Mouse (Mus musculus) liver, embryonic 13.5 days (tissue): ENCODE data around the gene Gm43951. TPM values are rescaled to one million over a fixed set of nuclear protein-coding genes. Genes with fewer than 3 reads are reported as not detected.

Source experiments
- ATAC-seq: fragments of 200-750 bp; cut with Nextera tagmentation; 2 replicates; pipeline ENCODE4 v1.8.0; 2017; ENCODE audit warnings: low read depth, mild to moderate bottlenecking, moderate number of reproducible peaks, moderate library complexity
- DNase-seq: peaks from one replicate; pipeline ENCODE4 v3.0.0; 2022
- H3K27ac ChIP-seq: fragments of 300-500 bp; sonication (generic); 2 replicates; pipeline ENCODE4 v1.5.1; 2015; ENCODE audit warnings: moderate library complexity, mild to moderate bottlenecking, inconsistent platforms
- H3K27me3 ChIP-seq: fragments of 300-500 bp; sonication (generic); 2 replicates; pipeline ENCODE4 v1.6.1; 2015; ENCODE audit warnings: mild to moderate bottlenecking, inconsistent platforms
- H3K36me3 ChIP-seq: fragments of 300-500 bp; sonication (generic); 2 replicates; pipeline ENCODE4 v1.6.1; 2015; ENCODE audit warnings: mild to moderate bottlenecking, inconsistent platforms
- H3K4me1 ChIP-seq: fragments of 300-500 bp; sonication (generic); replicated peaks from 2 replicates; pipeline ENCODE4 v1.6.1; 2015; ENCODE audit warnings: inconsistent platforms
- H3K4me2 ChIP-seq: fragments of 300-500 bp; sonication (generic); 2 replicates; pipeline ENCODE4 v1.6.1; 2015; ENCODE audit warnings: inconsistent platforms, mild to moderate bottlenecking, moderate library complexity
- H3K4me3 ChIP-seq: fragments of 300-500 bp; sonication (generic); replicated peaks from 2 replicates; pipeline ENCODE4 v1.5.1; 2015; ENCODE audit warnings: mild to moderate bottlenecking, inconsistent platforms
- H3K9ac ChIP-seq: fragments of 300-500 bp; sonication (generic); 2 replicates; pipeline ENCODE4 v1.6.1; 2015; ENCODE audit warnings: mild to moderate bottlenecking, inconsistent platforms
- H3K9me3 ChIP-seq: fragments of 300-500 bp; sonication (generic); replicated peaks from 2 replicates; pipeline ENCODE4 v1.6.1; 2016; ENCODE audit warnings: inconsistent platforms
- WGBS: fragments of 180-500 bp; shearing (Covaris S2); methylation state at CpG from one replicate; pipeline ENCODE4 v1.1.7; 2015; ENCODE audit not compliant: insufficient replicate concordance; 5-methylcytosine and 5-hydroxymethylcytosine counted together
- polyA plus RNA-seq: library from polyadenylated mRNA; unstranded; fragments of >200 nt; fragmentation: Nextera tagmentation; extraction: Ambion mirVana; gene quantifications from 2 replicates; pipeline ENCODE4 v1.2.1, GENCODE M21; 2015

Gene Gm43951
- polyA plus RNA-seq, 1 experiment from 2014 or later, result not detected

DNA sequence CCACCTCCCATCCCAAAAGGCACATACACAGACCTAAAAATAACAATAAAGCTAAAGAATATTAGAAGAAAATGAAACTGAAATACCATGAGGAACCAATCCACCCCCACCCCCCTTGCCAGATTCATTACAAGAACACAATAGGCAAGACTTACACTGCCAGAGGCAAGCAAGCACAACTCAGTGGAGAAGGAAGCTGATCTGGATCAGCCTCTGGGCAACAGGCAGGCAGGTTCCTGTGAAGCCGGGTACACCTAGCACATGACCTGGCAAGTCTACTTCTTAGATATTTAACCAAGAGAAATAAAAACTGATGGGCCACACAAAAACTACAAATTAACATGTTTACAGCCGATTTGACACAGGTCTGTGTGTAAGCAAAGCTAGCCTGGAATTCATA lies 43.4 kb downstream of the Gm43951 start:
- Histone ChIP-seq H3K27me3 (no peaks in the 10 kb centered on the region), H3K9me3 (no peaks in the 10 kb centered on the region), H3K4me2 (no peak overlapping the region), H3K27ac (no peak overlapping the region), H3K36me3 (peaks cover 32% of the 10 kb centered on the region), H3K9ac (no peak overlapping the region), H3K4me1 (no peaks in the 10 kb centered on the region), H3K4me3 (no peak overlapping the region)
- no peak for DNase-seq
- no peak for ATAC-seq
- 68% methylated on average over 2 of the region's 2 CpGs for WGBS

DNA sequence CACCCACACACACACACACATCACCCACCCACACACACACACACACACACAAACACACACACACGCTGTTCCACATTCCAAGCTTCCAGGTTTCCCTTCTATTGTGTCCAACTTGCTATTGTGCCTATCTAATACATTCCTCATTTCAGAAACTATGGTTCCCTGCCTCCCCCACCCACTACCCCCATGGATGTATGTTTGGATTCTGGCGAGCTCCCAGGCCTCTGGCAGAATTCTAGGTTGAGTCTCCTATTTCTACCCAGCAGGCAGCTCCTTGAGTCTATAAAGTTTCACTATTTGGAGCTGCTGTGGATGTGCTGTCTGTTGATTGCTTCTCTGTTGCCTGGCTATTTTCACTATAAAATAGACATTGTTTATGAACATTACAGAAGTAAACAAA lies 50.0 kb downstream of the Gm43951 start:
- no peak for ATAC-seq
- H3K4me1 ChIP-seq, result no peaks in the 10 kb centered on the region
- H3K9me3 ChIP-seq, result no peaks in the 10 kb centered on the region
- no peak overlapping the region for H3K4me2 ChIP-seq
- no peak overlapping the region for H3K9ac ChIP-seq
- H3K27me3 ChIP-seq, result no peaks in the 10 kb centered on the region
- DNase-seq, result no peak
- peaks cover 30% of the 10 kb centered on the region for H3K36me3 ChIP-seq
- no peak overlapping the region for H3K4me3 ChIP-seq
- WGBS, result 58% methylated on average over 2 of the region's 2 CpGs
- no peak overlapping the region for H3K27ac ChIP-seq

DNA sequence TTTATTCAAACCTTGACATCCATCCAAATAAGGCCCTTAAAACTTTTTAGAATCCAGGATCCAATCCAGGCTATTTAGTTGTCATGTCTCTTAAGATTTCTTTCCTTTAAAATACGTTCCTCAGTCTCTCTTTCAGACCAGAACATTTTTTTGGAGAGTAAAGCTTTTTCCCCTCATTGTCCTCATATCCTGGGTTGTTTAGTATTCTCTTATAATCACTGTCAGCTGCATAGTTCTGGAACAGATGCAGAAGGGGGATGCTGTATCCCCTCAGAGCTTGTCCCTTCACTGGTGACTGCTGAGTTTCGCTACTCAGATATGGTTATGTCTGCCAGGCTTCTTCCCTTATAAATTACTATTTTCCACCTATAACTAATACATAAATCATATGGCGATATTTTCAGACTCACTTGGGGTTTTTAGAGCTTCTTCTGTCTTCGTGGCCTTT lies 50.6 kb downstream of the Gm43951 start:
- ATAC-seq (no peak), DNase-seq (no peak)
- 73% methylated on average over 4 of the region's 4 CpGs for WGBS
- H3K27me3 ChIP-seq, result no peaks in the 10 kb centered on the region
- no peaks in the 10 kb centered on the region for H3K4me1 ChIP-seq
- no peaks in the 10 kb centered on the region for H3K9me3 ChIP-seq
- H3K4me2 ChIP-seq, result no peak overlapping the region
- H3K4me3 ChIP-seq, result no peak overlapping the region
- H3K9ac ChIP-seq, result no peak overlapping the region
- peaks cover 30% of the 10 kb centered on the region for H3K36me3 ChIP-seq
- no peak overlapping the region for H3K27ac ChIP-seq

DNA sequence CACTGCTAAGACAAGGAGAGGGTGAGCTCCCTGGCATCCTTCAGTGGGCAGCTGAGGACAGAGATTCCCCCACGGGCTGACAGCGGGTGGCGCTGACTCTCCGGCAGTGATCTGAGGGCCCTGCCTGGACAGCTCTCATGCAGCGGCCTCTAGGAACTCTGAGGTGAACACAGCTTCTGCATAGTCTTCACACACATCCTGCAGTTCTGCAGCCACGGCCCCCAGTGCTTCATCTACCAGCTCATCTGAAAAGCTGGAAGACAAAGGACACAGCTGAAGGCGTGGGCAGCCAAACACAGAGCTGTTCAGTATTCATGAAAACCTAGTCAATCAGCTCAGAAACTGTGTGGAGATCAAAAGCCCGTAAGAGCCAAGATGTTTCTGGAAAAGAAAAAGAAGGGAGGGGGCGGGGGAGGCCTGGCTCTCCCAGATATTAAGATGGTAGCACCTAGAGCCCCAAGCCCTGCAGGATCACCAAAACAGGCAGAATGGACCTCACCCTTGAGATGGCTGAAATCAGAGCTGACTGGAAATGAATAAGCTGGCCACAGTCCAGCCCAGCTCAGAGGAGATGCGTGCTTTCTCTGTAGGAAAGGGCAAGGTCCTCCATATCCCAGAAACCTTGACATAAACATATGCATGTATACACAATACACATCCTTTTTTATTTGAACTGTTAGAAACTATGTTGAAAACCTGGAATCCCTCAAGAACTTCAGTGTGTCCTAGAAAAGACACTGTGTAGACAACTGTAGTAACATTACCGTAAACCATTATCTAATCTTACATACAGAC lies 51.3 kb downstream of the Gm43951 start:
- Histone ChIP-seq H3K36me3 (peaks cover 30% of the 10 kb centered on the region), H3K27me3 (no peaks in the 10 kb centered on the region), H3K9me3 (no peaks in the 10 kb centered on the region), H3K9ac (no peak overlapping the region), H3K4me1 (no peaks in the 10 kb centered on the region), H3K4me2 (no peak overlapping the region), H3K27ac (no peak overlapping the region), H3K4me3 (no peak overlapping the region)
- DNase-seq (no peak), ATAC-seq (no peak)
- WGBS, result 82% methylated on average over 11 of the region's 11 CpGs

Other genes with a start within 250 kb of the Gm43951 start
- 0.21 and 0.28 TPM in 2 replicates for gene Aipl1, start 169.3 kb downstream of the Gm43951 start, polyA plus RNA-seq
- 27.7 and 30.3 TPM in 2 replicates for gene Pimreg, start 164.8 kb downstream of the Gm43951 start, polyA plus RNA-seq
- 0.06 and 0.14 TPM in 2 replicates for gene Pitpnm3, start 71.1 kb downstream of the Gm43951 start, polyA plus RNA-seq
- gene 4933427D14Rik, start 619 bp upstream of the Gm43951 start, polyA plus RNA-seq, result 4.4 and 4.9 TPM in 2 replicates
- 94.7 and 97.9 TPM in 2 replicates for gene Txndc17, start 707 bp upstream of the Gm43951 start, polyA plus RNA-seq
- gene Med31, start 8.8 kb upstream of the Gm43951 start, polyA plus RNA-seq, result 15.1 and 16.8 TPM in 2 replicates
- gene Slc13a5, start 60.4 kb upstream of the Gm43951 start, polyA plus RNA-seq, result not detected in 2 replicates
- 2.7 and 4.0 TPM in 2 replicates for gene Xaf1, start 94.8 kb upstream of the Gm43951 start, polyA plus RNA-seq
- not detected in 2 replicates for gene Fbxo39, start 107.6 kb upstream of the Gm43951 start, polyA plus RNA-seq
- not detected in 2 replicates for gene Tekt1, start 155.6 kb upstream of the Gm43951 start, polyA plus RNA-seq
- 5.4 and 5.5 TPM in 2 replicates for gene Smtnl2, start 204.9 kb upstream of the Gm43951 start, polyA plus RNA-seq
- not detected in 2 replicates for gene Ggt6, start 228.7 kb upstream of the Gm43951 start, polyA plus RNA-seq
- gene Mybbp1a, start 234.5 kb upstream of the Gm43951 start, polyA plus RNA-seq, result 129 and 138 TPM in 2 replicates